Mouse (Mus musculus): ENCODE results near the gene Cdca8.

GRCm38 (mm10) chr4:124970677-124971076, 31.6 kb upstream of the Cdca8 start:
- TF ChIP-seq FLI1 (IDR thresholded peaks at IDR 0.05; ENCODE audit: low read length): no peak
- TF ChIP-seq GATA1 (IDR thresholded peaks at IDR 0.05; ENCODE audit: borderline replicate concordance, low read length): no peak

Measured in megakaryocyte, embryonic 14.5 days (primary cell).